Mouse (Mus musculus): ENCODE data around the gene Chd1. TPM values are rescaled to one million over a fixed set of nuclear protein-coding genes. Genes with fewer than 3 reads are reported as not detected.

Gene Chd1
- polyA plus RNA-seq, 1 experiment from 2014 or later = 24.4 TPM

DNA sequence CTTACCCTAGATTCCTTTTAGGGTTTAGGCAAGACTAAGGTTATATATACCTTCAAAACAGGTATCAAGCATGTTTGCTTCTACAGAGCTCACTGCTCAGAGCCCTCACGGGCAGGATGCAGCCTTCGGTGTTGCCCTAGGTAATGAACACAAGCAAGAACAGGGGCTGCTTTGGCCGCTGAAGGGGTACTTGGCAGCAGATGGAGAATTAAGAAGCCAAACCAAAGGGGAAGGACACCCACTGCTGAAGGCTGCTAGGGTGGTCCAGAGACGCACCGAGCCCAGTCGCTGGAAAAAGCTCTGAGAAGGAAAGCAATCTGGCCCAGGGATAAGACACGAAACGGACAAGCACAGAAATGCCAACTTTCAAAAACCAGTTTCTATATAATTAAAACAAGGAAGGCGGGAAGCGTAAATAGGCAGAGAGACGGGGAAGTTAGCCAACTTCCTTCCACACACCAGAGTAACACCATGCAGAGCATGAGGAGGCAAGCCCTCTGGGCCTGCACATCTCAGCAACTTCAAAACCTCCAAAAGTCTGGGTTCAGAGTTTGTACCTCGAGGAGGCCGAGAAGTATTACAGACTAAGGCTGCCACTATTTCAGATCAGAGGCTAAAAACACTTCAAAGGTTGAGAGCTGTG is 107.5 kb downstream of the Chd1 start:
- Histone ChIP-seq H3K9me3 (ENCODE audit: control insufficient read depth, low read length) (no peaks in the 10 kb centered on the region), H3K27me3 (replicated peaks; ENCODE audit: control insufficient read depth, insufficient read depth, low read length) (no peaks in the 10 kb centered on the region), H3K36me3 (ENCODE audit: control insufficient read depth, insufficient read depth, low read length) (no peaks in the 10 kb centered on the region), H3K4me2 (no peak overlapping the region), H3K4me3 (ENCODE audit: low read depth, low read length) (no peak overlapping the region), H3K4me1 (replicated peaks; ENCODE audit: control insufficient read depth, insufficient read depth, low read length) (0 out of 2 replicates have a peak, but pooled peaks cover 2% of the 10 kb centered on the region), H3K27ac (ENCODE audit: low read depth, low read length) (no peak overlapping the region), H3K9ac (ENCODE audit: low read depth, low read length) (no peak overlapping the region)
- DNase-seq (ENCODE audit: low spot score) (no peak), ATAC-seq (replicated peaks; ENCODE audit: low FRiP score) (no peak)
- WGBS = 82% methylated on average over 13 of the region's 13 CpGs

DNA sequence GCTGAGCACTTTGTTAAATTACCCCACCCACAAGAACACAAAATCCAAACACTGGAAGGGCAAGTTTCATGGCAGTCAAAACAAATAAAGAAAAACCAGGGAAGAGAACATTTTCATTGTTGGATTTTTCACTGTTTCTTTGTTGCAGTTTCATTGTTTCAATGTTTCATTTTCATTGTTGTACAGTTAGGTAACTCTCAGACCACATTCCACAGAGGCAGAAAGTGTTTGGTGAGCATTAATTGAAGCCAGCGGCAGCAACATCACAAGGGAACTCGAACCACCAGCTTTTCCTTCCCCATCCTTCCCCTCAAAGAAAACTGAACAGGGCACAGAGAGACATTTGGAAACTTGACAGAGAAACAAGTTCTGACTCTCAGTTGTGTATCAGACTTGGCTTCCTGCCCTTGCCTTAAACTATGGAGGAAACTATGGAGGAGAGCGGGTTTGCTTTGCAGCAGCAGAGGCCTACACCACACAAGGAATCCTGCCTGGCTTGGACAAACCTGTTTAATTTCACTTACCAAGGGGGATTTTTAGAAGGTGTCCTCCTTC is 109.0 kb downstream of the Chd1 start:
- Histone ChIP-seq H3K4me3 (ENCODE audit: low read depth, low read length) (no peak overlapping the region), H3K27me3 (replicated peaks; ENCODE audit: control insufficient read depth, insufficient read depth, low read length) (no peaks in the 10 kb centered on the region), H3K4me2 (no peak overlapping the region), H3K9me3 (ENCODE audit: control insufficient read depth, low read length) (no peaks in the 10 kb centered on the region), H3K9ac (ENCODE audit: low read depth, low read length) (no peak overlapping the region), H3K4me1 (replicated peaks; ENCODE audit: control insufficient read depth, insufficient read depth, low read length) (0 out of 2 replicates have a peak, but pooled peaks cover 2% of the 10 kb centered on the region), H3K36me3 (ENCODE audit: control insufficient read depth, insufficient read depth, low read length) (no peaks in the 10 kb centered on the region), H3K27ac (ENCODE audit: low read depth, low read length) (no peak overlapping the region)
- WGBS = 84% methylated on average over 3 of the region's 3 CpGs
- ATAC-seq (replicated peaks; ENCODE audit: low FRiP score) (no peak), DNase-seq (ENCODE audit: low spot score) (no peak)

DNA sequence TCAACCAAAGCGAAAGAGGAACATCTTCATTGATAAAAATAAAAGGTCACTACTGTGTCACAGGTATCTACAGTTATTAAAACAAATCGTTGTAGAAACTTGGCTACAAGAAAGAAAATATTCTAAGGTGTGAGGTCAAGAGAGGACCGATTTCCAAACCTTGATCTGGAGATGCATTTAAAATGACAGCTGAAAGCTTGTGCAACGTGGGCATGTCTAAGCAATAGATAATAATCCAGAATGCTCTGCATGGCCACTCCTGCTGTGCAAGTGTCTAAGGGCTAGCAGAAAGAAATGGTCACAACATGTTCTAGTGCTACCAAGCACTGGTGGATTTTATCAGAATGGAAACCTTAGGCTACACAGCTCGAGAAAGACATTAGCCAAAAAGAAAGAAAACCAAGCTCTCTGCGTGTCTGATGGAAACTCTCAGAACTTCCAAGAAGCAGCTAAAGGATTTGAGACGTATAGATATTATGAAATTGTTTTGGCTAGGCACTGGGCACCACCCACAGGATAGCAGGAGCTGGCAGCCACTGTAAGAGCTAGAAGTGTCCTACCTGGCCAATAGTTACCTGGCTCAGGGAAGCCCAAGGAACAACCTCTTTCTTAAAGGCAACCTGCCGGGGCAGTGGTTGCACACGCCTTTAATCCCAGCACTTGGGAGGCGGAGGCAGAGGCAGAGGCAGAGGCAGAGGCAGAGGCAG is 110.7 kb downstream of the Chd1 start:
- DNase-seq (ENCODE audit: low spot score) (no peak), ATAC-seq (replicated peaks; ENCODE audit: low FRiP score) (no peak)
- H3K9ac ChIP-seq (ENCODE audit: low read depth, low read length) = no peak overlapping the region
- H3K4me2 ChIP-seq = no peak overlapping the region
- H3K27me3 ChIP-seq (replicated peaks; ENCODE audit: control insufficient read depth, insufficient read depth, low read length) = no peaks in the 10 kb centered on the region
- no peak overlapping the region for H3K27ac ChIP-seq (ENCODE audit: low read depth, low read length)
- 81% methylated on average over 10 of the region's 10 CpGs for WGBS
- H3K4me1 ChIP-seq (replicated peaks; ENCODE audit: control insufficient read depth, insufficient read depth, low read length) = no peaks in the 10 kb centered on the region
- no peaks in the 10 kb centered on the region for H3K9me3 ChIP-seq (ENCODE audit: control insufficient read depth, low read length)
- no peak overlapping the region for H3K4me3 ChIP-seq (ENCODE audit: low read depth, low read length)
- no peaks in the 10 kb centered on the region for H3K36me3 ChIP-seq (ENCODE audit: control insufficient read depth, insufficient read depth, low read length)

DNA sequence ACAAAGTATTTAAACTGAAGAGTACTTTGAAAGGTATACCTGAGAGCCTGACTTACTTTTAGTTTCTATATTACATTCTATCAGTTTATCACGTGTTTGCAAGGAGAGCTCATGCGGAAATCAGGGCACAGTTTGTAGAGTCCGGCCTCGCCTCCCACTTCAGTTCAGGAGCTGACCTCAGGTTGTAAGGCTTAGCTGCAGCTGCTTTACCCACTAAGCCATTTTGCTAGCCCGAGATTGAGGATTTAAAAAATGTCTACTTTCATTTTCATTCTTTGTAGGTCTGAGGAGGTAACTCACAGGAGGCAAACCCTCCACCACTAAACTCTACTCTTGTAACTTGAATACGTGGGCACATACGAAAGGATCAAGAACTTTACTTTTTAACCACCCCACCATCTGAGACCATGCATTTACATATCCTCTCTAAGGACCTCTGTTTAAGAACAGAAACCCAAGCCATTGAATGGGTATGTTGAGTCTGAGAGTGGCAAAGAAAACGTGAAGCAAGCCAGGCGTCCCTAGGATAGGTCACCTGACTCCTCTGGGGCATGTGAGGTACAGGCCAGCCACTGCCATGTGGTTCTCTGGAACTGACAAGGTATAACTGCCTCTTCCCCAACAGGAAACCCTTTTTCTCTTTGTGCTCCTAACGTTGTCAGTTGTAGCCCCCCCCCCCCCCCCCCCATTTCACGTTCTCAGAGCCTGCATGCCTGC is 111.8 kb downstream of the Chd1 start:
- H3K9ac ChIP-seq (ENCODE audit: low read depth, low read length) = no peak overlapping the region
- peaks cover 2% of the 10 kb centered on the region; the same call in 1 of the 2 replicates for H3K36me3 ChIP-seq (ENCODE audit: control insufficient read depth, insufficient read depth, low read length)
- no peak overlapping the region for H3K4me3 ChIP-seq (ENCODE audit: low read depth, low read length)
- no peaks in the 10 kb centered on the region for H3K27me3 ChIP-seq (replicated peaks; ENCODE audit: control insufficient read depth, insufficient read depth, low read length)
- no peak overlapping the region for H3K4me2 ChIP-seq
- DNase-seq (ENCODE audit: low spot score) (no peak), ATAC-seq (replicated peaks; ENCODE audit: low FRiP score) (no peak)
- no peaks in the 10 kb centered on the region for H3K9me3 ChIP-seq (ENCODE audit: control insufficient read depth, low read length)
- 69% methylated on average over 11 of the region's 11 CpGs for WGBS
- no peaks in the 10 kb centered on the region for H3K4me1 ChIP-seq (replicated peaks; ENCODE audit: control insufficient read depth, insufficient read depth, low read length)
- H3K27ac ChIP-seq (ENCODE audit: low read depth, low read length) = no peak overlapping the region

DNA sequence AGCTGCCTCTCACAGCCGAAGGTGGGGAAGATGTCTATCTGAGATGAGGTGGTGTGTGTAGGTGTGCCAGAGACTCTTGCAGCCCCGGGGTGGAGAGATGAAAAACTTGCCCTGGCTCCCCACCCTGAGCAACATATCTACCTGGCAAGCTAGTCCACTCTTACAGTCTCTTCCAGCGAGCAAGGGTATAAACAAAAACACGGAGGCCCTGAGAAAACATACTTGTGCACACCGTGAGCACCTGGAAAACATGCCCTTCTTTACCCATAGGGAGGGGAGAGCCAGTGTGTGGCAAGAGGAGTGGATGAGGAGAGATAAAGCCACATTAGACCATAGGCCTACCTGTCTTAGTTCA is 112.3 kb downstream of the Chd1 start:
- H3K4me1 ChIP-seq (replicated peaks; ENCODE audit: control insufficient read depth, insufficient read depth, low read length) = no peaks in the 10 kb centered on the region
- ATAC-seq (replicated peaks; ENCODE audit: low FRiP score) (no peak), DNase-seq (ENCODE audit: low spot score) (no peak)
- no peaks in the 10 kb centered on the region for H3K27me3 ChIP-seq (replicated peaks; ENCODE audit: control insufficient read depth, insufficient read depth, low read length)
- H3K36me3 ChIP-seq (ENCODE audit: control insufficient read depth, insufficient read depth, low read length) = peaks cover 2% of the 10 kb centered on the region; the same call in 1 of the 2 replicates
- WGBS = 76% methylated on average over 5 of the region's 5 CpGs
- no peaks in the 10 kb centered on the region for H3K9me3 ChIP-seq (ENCODE audit: control insufficient read depth, low read length)
- no peak overlapping the region for H3K9ac ChIP-seq (ENCODE audit: low read depth, low read length)
- no peak overlapping the region for H3K27ac ChIP-seq (ENCODE audit: low read depth, low read length)
- H3K4me3 ChIP-seq (ENCODE audit: low read depth, low read length) = no peak overlapping the region
- no peak overlapping the region for H3K4me2 ChIP-seq

DNA sequence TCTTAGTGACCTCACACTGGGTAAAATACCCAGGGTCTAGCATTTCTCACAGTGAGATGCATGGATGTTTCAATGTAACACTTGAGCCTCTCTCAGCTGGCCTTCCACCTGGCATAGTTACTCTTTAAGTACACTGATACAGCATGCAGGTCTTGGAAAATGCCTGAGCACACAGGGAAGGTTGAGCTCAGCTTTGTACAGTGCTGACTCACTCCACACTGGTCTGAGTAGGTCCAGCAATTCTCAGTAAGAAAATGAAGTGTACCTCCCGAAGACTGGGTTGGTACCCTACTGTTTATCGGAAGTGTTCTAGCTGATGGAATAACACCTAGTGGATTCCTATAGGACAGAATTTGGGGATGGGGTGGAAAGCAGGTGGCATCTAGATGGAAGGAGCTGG is 112.9 kb downstream of the Chd1 start:
- H3K27ac ChIP-seq (ENCODE audit: low read depth, low read length) = no peak overlapping the region
- H3K36me3 ChIP-seq (ENCODE audit: control insufficient read depth, insufficient read depth, low read length) = peaks cover 2% of the 10 kb centered on the region; the same call in 1 of the 2 replicates
- ATAC-seq (replicated peaks; ENCODE audit: low FRiP score) (no peak), DNase-seq (ENCODE audit: low spot score) (no peak)
- H3K4me3 ChIP-seq (ENCODE audit: low read depth, low read length) = no peak overlapping the region
- H3K4me1 ChIP-seq (replicated peaks; ENCODE audit: control insufficient read depth, insufficient read depth, low read length) = no peaks in the 10 kb centered on the region
- H3K27me3 ChIP-seq (replicated peaks; ENCODE audit: control insufficient read depth, insufficient read depth, low read length) = no peaks in the 10 kb centered on the region
- no peak overlapping the region for H3K9ac ChIP-seq (ENCODE audit: low read depth, low read length)
- no peaks in the 10 kb centered on the region for H3K9me3 ChIP-seq (ENCODE audit: control insufficient read depth, low read length)
- WGBS = 89% methylated on average over 2 of the region's 2 CpGs
- no peak overlapping the region for H3K4me2 ChIP-seq

DNA sequence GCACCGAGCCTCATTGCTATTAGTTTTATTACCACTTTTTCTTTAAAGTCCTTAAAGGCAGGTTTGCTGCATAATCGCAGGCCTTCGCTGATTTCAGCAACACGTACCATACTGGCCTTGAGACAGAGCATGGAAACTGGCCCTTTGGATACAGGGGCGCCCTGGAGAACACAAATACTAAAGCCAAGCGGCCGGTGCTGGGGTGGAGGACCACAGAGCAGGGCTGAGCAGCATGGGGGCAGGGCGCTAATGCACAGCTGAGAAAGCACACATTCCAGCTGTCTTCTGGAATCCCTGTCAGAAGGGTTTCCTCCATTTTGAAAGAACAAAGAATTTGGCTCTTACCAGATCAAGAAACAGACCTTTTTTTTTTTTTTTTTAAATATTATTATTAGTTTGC is 113.6 kb downstream of the Chd1 start:
- ATAC-seq (replicated peaks; ENCODE audit: low FRiP score) (no peak), DNase-seq (ENCODE audit: low spot score) (no peak)
- H3K36me3 ChIP-seq (ENCODE audit: control insufficient read depth, insufficient read depth, low read length) = peaks cover 2% of the 10 kb centered on the region; the same call in 1 of the 2 replicates
- no peak overlapping the region for H3K4me3 ChIP-seq (ENCODE audit: low read depth, low read length)
- H3K4me1 ChIP-seq (replicated peaks; ENCODE audit: control insufficient read depth, insufficient read depth, low read length) = no peaks in the 10 kb centered on the region
- H3K4me2 ChIP-seq = no peak overlapping the region
- H3K9me3 ChIP-seq (ENCODE audit: control insufficient read depth, low read length) = no peaks in the 10 kb centered on the region
- no peaks in the 10 kb centered on the region for H3K27me3 ChIP-seq (replicated peaks; ENCODE audit: control insufficient read depth, insufficient read depth, low read length)
- H3K27ac ChIP-seq (ENCODE audit: low read depth, low read length) = no peak overlapping the region
- 80% methylated on average over 8 of the region's 8 CpGs for WGBS
- no peak overlapping the region for H3K9ac ChIP-seq (ENCODE audit: low read depth, low read length)

DNA sequence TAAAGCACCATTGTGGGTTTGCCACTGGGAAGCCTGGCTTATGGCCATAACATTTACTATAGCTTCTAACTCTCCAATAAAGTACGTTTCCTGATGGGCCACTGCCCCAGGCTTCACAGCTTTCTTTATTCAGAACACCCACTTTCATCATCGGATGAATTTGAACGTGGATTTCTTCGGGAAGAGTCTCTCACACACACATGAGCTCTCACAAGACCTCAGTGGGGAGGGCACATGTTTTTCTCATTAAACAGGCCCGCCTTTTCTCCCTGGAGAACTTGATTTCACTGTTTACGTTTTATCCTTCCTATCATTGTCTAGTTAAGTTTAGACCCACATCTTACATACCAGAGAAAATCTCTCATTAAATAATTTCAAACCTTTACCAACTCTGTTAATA is 115.4 kb downstream of the Chd1 start:
- H3K27me3 ChIP-seq (replicated peaks; ENCODE audit: control insufficient read depth, insufficient read depth, low read length) = peaks cover 14% of the 10 kb centered on the region
- H3K4me2 ChIP-seq = no peak overlapping the region
- no peaks in the 10 kb centered on the region for H3K4me1 ChIP-seq (replicated peaks; ENCODE audit: control insufficient read depth, insufficient read depth, low read length)
- no peak overlapping the region for H3K9ac ChIP-seq (ENCODE audit: low read depth, low read length)
- DNase-seq (ENCODE audit: low spot score) = no peak
- no peaks in the 10 kb centered on the region for H3K9me3 ChIP-seq (ENCODE audit: control insufficient read depth, low read length)
- no peak overlapping the region for H3K27ac ChIP-seq (ENCODE audit: low read depth, low read length)
- ATAC-seq (replicated peaks; ENCODE audit: low FRiP score) = no peak
- peaks cover 2% of the 10 kb centered on the region; the same call in 1 of the 2 replicates for H3K36me3 ChIP-seq (ENCODE audit: control insufficient read depth, insufficient read depth, low read length)
- no peak overlapping the region for H3K4me3 ChIP-seq (ENCODE audit: low read depth, low read length)
- WGBS = 67% methylated on average over 6 of the region's 6 CpGs
